Mouse (Mus musculus): ENCODE results near the gene Myt1. TPM values are rescaled to one million over a fixed set of nuclear protein-coding genes. Genes with fewer than 3 reads are reported as not detected.

Myt1 gene
- polyA plus RNA-seq (2014; fragmentation: Nextera tagmentation; extraction: Ambion mirVana) = not detected in 2 replicates

- no peak within 1 kb of the TSS for H3K4me2 ChIP-seq (replicated peaks; ENCODE audit: low read depth, low read length)
- H3K27ac ChIP-seq (ENCODE audit: low read depth, low read length) = no peak within 1 kb of the TSS
- ATAC-seq (ENCODE audit: low FRiP score, low TSS enrichment) = no peak
- no peaks in the 10 kb centered on the region for H3K36me3 ChIP-seq (ENCODE audit: control insufficient read depth, insufficient read depth, low read length)
- no peaks in the 10 kb centered on the region for H3K9me3 ChIP-seq (ENCODE audit: control insufficient read depth, low read length)
- peaks cover 10% of the 10 kb centered on the region; the same call in 1 of the 2 replicates for H3K27me3 ChIP-seq (ENCODE audit: control insufficient read depth, insufficient read depth, low read length)
- whole genome bisulfite sequencing = 47% methylated on average over 8 of the region's 8 CpGs
- no peak within 1 kb of the TSS for H3K9ac ChIP-seq (ENCODE audit: low read depth, low read length)
- no peak within 1 kb of the TSS for H3K4me3 ChIP-seq (ENCODE audit: low read length)
- no peaks in the 10 kb centered on the region for H3K4me1 ChIP-seq (ENCODE audit: control insufficient read depth, insufficient read depth, low read length)
Measured at GRCm38 (mm10) chr2:181763006-181763830, at the start of gene Myt1. Gene Myt1 (plus strand): TSS chr2:181763332.

- 89% methylated on average over 1 of the region's 1 CpGs for WGBS
- H3K4me3 ChIP-seq (ENCODE audit: low read length) = no peak overlapping the region
Measured at GRCm38 (mm10) chr2:181713749-181714148, 49.4 kb upstream of the Myt1 start.

DNA sequence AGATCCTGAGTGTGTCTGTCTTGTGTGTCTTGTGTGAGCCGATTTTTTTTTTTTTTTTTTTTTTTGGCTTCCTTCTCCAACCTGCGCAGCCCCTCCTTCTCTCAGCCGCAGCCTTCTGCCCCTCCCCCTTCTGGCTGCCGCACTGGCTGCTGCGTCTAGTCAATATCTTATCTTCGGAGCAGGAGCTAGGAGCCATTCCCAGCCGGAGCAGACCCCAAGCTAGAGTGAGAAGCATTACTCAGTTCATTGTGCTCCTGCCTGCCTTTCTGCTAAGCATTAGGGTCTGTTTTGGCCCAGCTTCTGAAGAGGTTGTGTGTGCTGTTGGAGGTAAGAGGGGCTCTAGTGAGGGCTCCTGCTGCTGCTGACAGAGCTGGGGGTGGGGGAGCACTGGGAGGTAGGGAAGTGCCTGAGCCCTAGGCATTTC lies 48.2 kb upstream of the Myt1 start, which contains the start of gene Oprl1:
Oprl1 (plus strand) TSS at position 114 of the 424 bp plus-strand sequence.
- H3K4me1 ChIP-seq (ENCODE audit: control insufficient read depth, insufficient read depth, low read length) = no peaks in the 10 kb centered on the region

More at GRCm38 (mm10) chr2:181713749-181714148, 49.4 kb upstream of the Myt1 start:
- Histone ChIP-seq H3K4me2 (replicated peaks; ENCODE audit: low read depth, low read length) (no peak overlapping the region), H3K9me3 (ENCODE audit: control insufficient read depth, low read length) (no peaks in the 10 kb centered on the region), H3K4me1 (ENCODE audit: control insufficient read depth, insufficient read depth, low read length) (no peaks in the 10 kb centered on the region), H3K27me3 (ENCODE audit: control insufficient read depth, insufficient read depth, low read length) (no peaks in the 10 kb centered on the region), H3K9ac (ENCODE audit: low read depth, low read length) (no peak overlapping the region), H3K36me3 (ENCODE audit: control insufficient read depth, insufficient read depth, low read length) (no peaks in the 10 kb centered on the region), H3K27ac (ENCODE audit: low read depth, low read length) (no peak overlapping the region)
- no peak for ATAC-seq (ENCODE audit: low FRiP score, low TSS enrichment)

GRCm38 (mm10) chr2:181715382-181715781 lies 47.8 kb upstream of the Myt1 start:
- Histone ChIP-seq H3K4me3 (ENCODE audit: low read length) (no peak overlapping the region), H3K27ac (ENCODE audit: low read depth, low read length) (no peak overlapping the region), H3K4me1 (ENCODE audit: control insufficient read depth, insufficient read depth, low read length) (no peaks in the 10 kb centered on the region), H3K9me3 (ENCODE audit: control insufficient read depth, low read length) (no peaks in the 10 kb centered on the region), H3K9ac (ENCODE audit: low read depth, low read length) (no peak overlapping the region), H3K27me3 (ENCODE audit: control insufficient read depth, insufficient read depth, low read length) (no peaks in the 10 kb centered on the region), H3K4me2 (replicated peaks; ENCODE audit: low read depth, low read length) (no peak overlapping the region), H3K36me3 (ENCODE audit: control insufficient read depth, insufficient read depth, low read length) (no peaks in the 10 kb centered on the region)
- WGBS = 75% methylated on average over 3 of the region's 3 CpGs
- no peak for ATAC-seq (ENCODE audit: low FRiP score, low TSS enrichment)

More for the DNA sequence above, 48.2 kb upstream of the Myt1 start, which contains the start of gene Oprl1:
- H3K9me3 ChIP-seq (ENCODE audit: control insufficient read depth, low read length) = no peaks in the 10 kb centered on the region
- no peak for ATAC-seq (ENCODE audit: low FRiP score, low TSS enrichment)
- no peaks in the 10 kb centered on the region for H3K36me3 ChIP-seq (ENCODE audit: control insufficient read depth, insufficient read depth, low read length)
- H3K9ac ChIP-seq (ENCODE audit: low read depth, low read length) = no peak within 1 kb of the TSS
- 0 out of 2 replicates have a peak within 1 kb of the TSS, but pooled peaks have one; percentile 19 for H3K4me2 ChIP-seq (replicated peaks; ENCODE audit: low read depth, low read length)
- 2% methylated on average over 7 of the region's 7 CpGs for WGBS
- H3K4me3 ChIP-seq (ENCODE audit: low read length) = no peak within 1 kb of the TSS
- H3K27ac ChIP-seq (ENCODE audit: low read depth, low read length) = no peak within 1 kb of the TSS
- no peaks in the 10 kb centered on the region for H3K27me3 ChIP-seq (ENCODE audit: control insufficient read depth, insufficient read depth, low read length)

DNA sequence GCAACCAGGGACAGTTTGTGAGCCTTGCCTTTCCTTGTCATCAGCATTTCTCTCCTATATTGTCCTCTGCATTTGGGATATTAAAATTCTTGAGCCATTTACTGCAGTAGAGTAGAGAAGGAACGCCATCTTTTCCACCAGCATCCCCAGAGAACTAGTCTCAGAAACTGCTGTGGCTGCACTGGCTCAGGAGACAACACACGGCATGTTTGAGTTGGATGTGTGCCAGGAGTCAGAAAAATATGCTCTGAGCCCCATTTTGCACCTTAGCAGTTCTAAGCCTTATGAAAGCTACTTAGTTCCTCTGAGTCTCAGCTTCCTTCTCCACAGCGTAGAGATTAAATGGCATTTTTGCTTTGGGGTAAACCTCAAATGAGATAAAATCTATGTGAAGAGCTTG lies 46.1 kb upstream of the Myt1 start:
- 59% methylated on average over 3 of the region's 3 CpGs for WGBS
- H3K27me3 ChIP-seq (ENCODE audit: control insufficient read depth, insufficient read depth, low read length) = no peaks in the 10 kb centered on the region
- no peak for ATAC-seq (ENCODE audit: low FRiP score, low TSS enrichment)

GRCm38 (mm10) chr2:181720061-181720460 lies 43.1 kb upstream of the Myt1 start:
- 31% methylated on average over 3 of the region's 3 CpGs for WGBS
- H3K27me3 ChIP-seq (ENCODE audit: control insufficient read depth, insufficient read depth, low read length) = no peaks in the 10 kb centered on the region
- ATAC-seq (ENCODE audit: low FRiP score, low TSS enrichment) = no peak
- no peak overlapping the region for H3K4me3 ChIP-seq (ENCODE audit: low read length)
- no peak overlapping the region for H3K27ac ChIP-seq (ENCODE audit: low read depth, low read length)
- no peak overlapping the region for H3K4me2 ChIP-seq (replicated peaks; ENCODE audit: low read depth, low read length)
- H3K36me3 ChIP-seq (ENCODE audit: control insufficient read depth, insufficient read depth, low read length) = no peaks in the 10 kb centered on the region
- no peaks in the 10 kb centered on the region for H3K9me3 ChIP-seq (ENCODE audit: control insufficient read depth, low read length)
- H3K9ac ChIP-seq (ENCODE audit: low read depth, low read length) = no peak overlapping the region
- H3K4me1 ChIP-seq (ENCODE audit: control insufficient read depth, insufficient read depth, low read length) = no peaks in the 10 kb centered on the region

More for the DNA sequence above, 46.1 kb upstream of the Myt1 start:
- Histone ChIP-seq H3K9ac (ENCODE audit: low read depth, low read length) (no peak overlapping the region), H3K36me3 (ENCODE audit: control insufficient read depth, insufficient read depth, low read length) (no peaks in the 10 kb centered on the region), H3K4me3 (ENCODE audit: low read length) (no peak overlapping the region), H3K27ac (ENCODE audit: low read depth, low read length) (no peak overlapping the region), H3K4me2 (replicated peaks; ENCODE audit: low read depth, low read length) (no peak overlapping the region), H3K9me3 (ENCODE audit: control insufficient read depth, low read length) (no peaks in the 10 kb centered on the region), H3K4me1 (ENCODE audit: control insufficient read depth, insufficient read depth, low read length) (no peaks in the 10 kb centered on the region)

DNA sequence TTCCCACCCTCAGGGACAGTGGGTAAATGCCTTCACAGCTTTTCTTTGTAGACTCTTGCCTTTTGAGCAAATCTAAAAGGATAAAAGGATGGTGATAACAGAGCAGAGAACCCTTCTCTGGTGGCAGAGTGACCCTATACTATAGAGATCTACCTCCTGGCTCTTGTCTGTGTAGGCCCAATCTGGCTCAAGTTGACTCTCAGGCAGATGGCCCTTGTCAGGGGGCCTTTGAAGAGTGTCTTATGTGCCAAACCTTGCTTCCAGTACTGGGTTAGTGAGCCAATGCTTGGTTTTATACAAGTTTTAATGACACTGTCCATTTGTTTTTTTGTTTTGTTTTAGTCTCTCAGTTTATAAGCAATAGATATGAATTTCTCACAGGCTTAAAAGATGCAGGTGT lies 41.9 kb upstream of the Myt1 start:
- ATAC-seq (ENCODE audit: low FRiP score, low TSS enrichment) = no peak
- no peak overlapping the region for H3K4me3 ChIP-seq (ENCODE audit: low read length)

DNA sequence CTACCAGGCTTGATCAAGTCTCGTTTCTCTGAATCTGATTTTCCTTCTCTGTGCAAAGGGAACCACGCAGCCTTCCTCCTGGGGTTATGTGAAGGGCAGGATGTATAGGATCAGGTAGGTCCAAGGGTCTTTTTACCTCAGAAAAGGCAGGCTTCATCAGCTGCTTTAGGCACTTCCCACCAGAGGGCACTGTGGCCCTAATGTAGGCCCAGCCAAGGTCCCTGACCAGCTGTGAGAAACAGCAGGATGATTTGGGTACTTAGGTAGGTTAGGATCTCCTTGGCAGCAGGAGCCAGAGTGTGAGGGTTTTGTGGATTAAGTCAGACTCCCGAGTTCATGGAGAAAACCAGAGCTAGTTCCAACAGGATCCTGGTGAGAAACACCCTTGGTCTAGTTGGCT lies 40.9 kb upstream of the Myt1 start:
- no peaks in the 10 kb centered on the region for H3K36me3 ChIP-seq (ENCODE audit: control insufficient read depth, insufficient read depth, low read length)
- no peak overlapping the region for H3K4me3 ChIP-seq (ENCODE audit: low read length)
- H3K4me1 ChIP-seq (ENCODE audit: control insufficient read depth, insufficient read depth, low read length) = no peaks in the 10 kb centered on the region
- H3K27ac ChIP-seq (ENCODE audit: low read depth, low read length) = no peak overlapping the region
- no peak overlapping the region for H3K4me2 ChIP-seq (replicated peaks; ENCODE audit: low read depth, low read length)
- no peak overlapping the region for H3K9ac ChIP-seq (ENCODE audit: low read depth, low read length)
- no peaks in the 10 kb centered on the region for H3K9me3 ChIP-seq (ENCODE audit: control insufficient read depth, low read length)
- no peak for ATAC-seq (ENCODE audit: low FRiP score, low TSS enrichment)
- WGBS = 15% methylated on average over 3 of the region's 3 CpGs
- H3K27me3 ChIP-seq (ENCODE audit: control insufficient read depth, insufficient read depth, low read length) = no peaks in the 10 kb centered on the region

More for the DNA sequence above, 41.9 kb upstream of the Myt1 start:
- H3K4me2 ChIP-seq (replicated peaks; ENCODE audit: low read depth, low read length) = no peak overlapping the region
- H3K4me1 ChIP-seq (ENCODE audit: control insufficient read depth, insufficient read depth, low read length) = no peaks in the 10 kb centered on the region
- H3K27ac ChIP-seq (ENCODE audit: low read depth, low read length) = no peak overlapping the region
- no peaks in the 10 kb centered on the region for H3K9me3 ChIP-seq (ENCODE audit: control insufficient read depth, low read length)
- no peaks in the 10 kb centered on the region for H3K36me3 ChIP-seq (ENCODE audit: control insufficient read depth, insufficient read depth, low read length)
- no peaks in the 10 kb centered on the region for H3K27me3 ChIP-seq (ENCODE audit: control insufficient read depth, insufficient read depth, low read length)
- H3K9ac ChIP-seq (ENCODE audit: low read depth, low read length) = no peak overlapping the region

GRCm38 (mm10) chr2:181727659-181728262 lies 35.4 kb upstream of the Myt1 start:
- H3K36me3 ChIP-seq (ENCODE audit: control insufficient read depth, insufficient read depth, low read length) = no peaks in the 10 kb centered on the region
- no peak for ATAC-seq (ENCODE audit: low FRiP score, low TSS enrichment)
- no peak overlapping the region for H3K4me2 ChIP-seq (replicated peaks; ENCODE audit: low read depth, low read length)
- H3K4me1 ChIP-seq (ENCODE audit: control insufficient read depth, insufficient read depth, low read length) = no peaks in the 10 kb centered on the region
- no peak overlapping the region for H3K27ac ChIP-seq (ENCODE audit: low read depth, low read length)
- H3K9ac ChIP-seq (ENCODE audit: low read depth, low read length) = no peak overlapping the region
- H3K4me3 ChIP-seq (ENCODE audit: low read length) = no peak overlapping the region
- WGBS = 48% methylated on average over 9 of the region's 9 CpGs
- no peaks in the 10 kb centered on the region for H3K27me3 ChIP-seq (ENCODE audit: control insufficient read depth, insufficient read depth, low read length)
- H3K9me3 ChIP-seq (ENCODE audit: control insufficient read depth, low read length) = no peaks in the 10 kb centered on the region

Data from kidney, embryonic 14.5 days (tissue).